Mouse (Mus musculus): ENCODE measurements around the gene Slc36a4.

- no peak for TF ChIP-seq POLR2A (IDR thresholded peaks at IDR 0.05; ENCODE audit: low read depth, low read length)
- peak; percentile 83; the same call in 1 of the 2 replicates for TF ChIP-seq CTCF (IDR thresholded peaks at IDR 0.05; ENCODE audit: extremely low read depth, insufficient read length, insufficient replicate concordance, low read depth, low read length)
These were observed 24.3 kb upstream of the Slc36a4 start for GRCm38 (mm10) chr9:15685215-15685614.
